Mouse (Mus musculus): ENCODE results near the gene Pcp4l1. TPM values are rescaled to one million over a fixed set of nuclear protein-coding genes. Genes with fewer than 3 reads are reported as not detected.

Gene Pcp4l1
- polyA plus RNA-seq (2015; fragmentation: Nextera tagmentation; extraction: Ambion mirVana) = 4.2 and 6.1 TPM in 2 replicates

DNA sequence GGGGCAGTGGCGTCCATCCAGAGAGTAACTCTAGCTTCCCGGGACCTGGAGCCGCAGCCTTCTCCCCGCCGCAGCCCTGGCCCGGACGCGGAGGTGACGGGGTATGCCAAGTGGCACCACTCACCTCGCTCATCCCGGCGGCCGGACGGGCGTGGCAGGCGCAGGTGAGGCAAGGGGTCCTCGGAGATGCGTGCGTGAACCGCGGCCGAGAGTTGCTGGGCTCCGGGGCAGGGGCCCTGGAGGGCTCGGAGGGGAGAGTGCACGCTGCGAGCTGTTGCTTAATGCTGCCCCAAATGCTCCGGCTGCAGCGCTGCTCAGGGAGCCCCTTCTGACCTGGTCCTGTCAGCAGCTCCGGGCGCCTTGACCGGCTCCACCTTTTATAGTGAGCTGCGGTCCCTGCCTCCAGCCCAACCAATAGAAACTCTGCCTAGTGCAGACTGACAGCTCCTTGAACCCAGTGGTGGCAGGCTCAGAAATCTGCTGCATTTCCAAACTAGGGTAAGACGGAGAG lies at the start of gene Pcp4l1:
TSS of gene Pcp4l1 (minus strand) at position 382 of the 511 bp plus-strand sequence.

DNA sequence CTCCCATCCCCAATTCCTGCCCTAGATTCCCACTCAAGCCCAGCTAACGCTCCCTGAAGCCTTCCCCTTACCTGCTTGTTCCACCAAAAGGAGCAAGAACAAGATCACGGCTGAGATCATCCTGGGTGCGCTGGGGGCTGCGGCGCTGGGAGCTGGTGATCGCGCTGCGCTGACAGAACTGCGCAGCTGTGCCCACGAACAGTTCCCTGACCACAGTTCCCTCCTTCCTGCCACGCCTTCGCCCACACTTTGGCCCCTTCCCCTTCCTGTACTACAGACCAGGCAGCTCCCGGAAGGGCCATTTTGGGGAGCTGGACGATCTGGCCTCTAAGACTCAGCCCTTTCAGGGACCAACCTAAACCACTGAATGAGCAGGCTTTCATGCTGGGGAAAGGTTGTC lies 38.1 kb upstream of the Pcp4l1 start, which contains the start of gene Fcer1g:
TSS of gene Fcer1g (minus strand) at position 240 of the 400 bp plus-strand sequence.

DNA sequence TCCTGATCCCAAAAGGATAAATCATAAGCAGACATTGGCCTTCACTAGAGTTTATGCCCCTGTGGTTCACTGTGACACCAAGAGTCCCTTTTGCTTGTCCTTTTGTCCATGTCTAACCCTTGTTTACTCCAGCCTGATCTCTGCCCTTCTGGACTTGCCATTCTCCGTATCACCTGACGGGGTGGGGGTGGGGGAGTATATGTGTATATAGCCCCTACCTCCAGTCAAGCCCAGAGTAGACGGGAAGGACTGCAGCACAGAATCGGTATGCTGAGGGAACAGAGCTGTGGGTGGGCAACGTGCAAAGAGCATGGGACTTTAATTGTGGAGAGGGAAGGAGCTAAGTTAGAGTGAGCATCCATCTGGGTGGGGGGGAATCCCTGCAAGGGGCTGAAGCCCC lies 28.8 kb upstream of the Pcp4l1 start, which contains the start of gene Apoa2:
TSS of gene Apoa2 (plus strand) at position 198 of the 400 bp plus-strand sequence.

DNA sequence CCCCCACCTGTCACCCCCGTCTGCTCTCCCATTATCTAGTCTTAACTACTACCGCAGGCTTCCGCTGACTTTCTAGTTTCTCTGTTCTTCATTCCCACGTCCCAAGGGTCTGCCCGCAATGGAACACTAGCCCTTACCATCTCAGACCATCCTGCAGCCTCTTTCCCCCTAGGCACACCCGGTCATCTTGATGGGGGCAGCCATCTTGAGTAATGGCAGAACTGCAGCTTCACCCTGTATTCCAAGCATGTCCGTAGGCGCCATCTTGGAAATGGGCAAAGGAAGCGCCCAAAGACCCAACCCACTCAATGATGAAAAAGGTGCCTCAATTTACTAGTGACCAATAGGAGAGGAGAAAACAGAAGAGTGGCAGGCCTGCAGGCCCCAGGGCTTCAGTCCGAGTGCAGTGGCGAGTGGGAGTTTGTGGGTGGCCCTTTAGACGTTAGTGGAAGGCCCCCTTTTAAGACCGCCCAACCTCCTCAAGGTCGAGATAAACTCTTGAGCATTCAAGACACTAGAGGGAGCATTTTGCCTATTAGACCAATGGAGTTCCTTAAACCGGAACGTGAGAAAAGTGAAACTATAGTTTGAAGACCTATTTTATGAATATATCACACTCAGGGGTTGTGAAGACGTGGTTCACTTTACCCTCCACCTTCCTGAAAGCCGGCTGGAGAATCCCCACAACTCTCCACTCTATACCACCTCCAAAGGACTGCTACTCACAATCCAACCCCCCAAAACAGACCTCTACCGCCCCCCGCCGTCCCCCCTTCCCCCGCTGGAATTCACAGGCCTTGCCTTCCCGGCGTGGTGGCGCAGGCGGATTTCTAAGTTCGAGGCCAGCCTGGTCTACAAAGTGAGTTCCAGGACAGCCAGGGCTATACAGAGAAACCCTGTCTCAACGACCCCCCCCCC lies 26.4 kb upstream of the Pcp4l1 start, which contains the start of gene Tomm40l:
TSS of gene Tomm40l (minus strand) at position 277 of the 918 bp plus-strand sequence.

DNA sequence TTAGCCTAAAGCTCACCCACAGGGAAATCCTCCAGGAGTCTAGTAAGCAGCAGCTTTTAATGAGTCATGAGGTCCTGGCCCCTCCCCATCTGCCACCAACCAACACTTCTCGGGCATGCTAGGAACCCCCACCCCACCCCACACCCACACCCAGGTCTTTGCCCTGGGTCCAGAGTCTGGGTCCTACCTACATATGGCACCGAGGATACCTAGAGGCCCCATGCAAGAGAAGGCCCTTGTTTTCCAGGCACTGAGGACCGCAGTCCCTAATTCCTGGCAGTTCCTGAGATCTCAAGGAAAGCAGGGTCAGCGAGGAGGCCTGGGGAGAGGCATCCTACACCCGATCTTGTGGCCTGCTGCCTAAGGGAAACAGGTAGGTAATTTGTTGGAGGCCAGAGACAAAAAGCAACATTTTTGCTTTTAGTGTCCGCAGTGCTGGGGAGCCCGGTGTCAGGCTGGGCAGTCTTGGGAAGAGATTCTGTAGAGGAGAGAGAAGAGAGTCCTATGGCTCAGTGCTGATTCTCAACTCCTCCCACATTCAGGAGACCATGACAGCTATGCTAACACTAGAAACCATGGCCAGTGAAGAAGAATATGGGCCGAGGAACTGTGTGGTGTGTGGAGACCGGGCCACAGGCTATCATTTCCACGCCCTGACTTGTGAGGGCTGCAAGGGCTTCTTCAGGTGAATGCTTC lies 17.9 kb upstream of the Pcp4l1 start, which contains the start of gene Nr1i3:
TSS of gene Nr1i3 (plus strand) at position 170 of the 696 bp plus-strand sequence.

DNA sequence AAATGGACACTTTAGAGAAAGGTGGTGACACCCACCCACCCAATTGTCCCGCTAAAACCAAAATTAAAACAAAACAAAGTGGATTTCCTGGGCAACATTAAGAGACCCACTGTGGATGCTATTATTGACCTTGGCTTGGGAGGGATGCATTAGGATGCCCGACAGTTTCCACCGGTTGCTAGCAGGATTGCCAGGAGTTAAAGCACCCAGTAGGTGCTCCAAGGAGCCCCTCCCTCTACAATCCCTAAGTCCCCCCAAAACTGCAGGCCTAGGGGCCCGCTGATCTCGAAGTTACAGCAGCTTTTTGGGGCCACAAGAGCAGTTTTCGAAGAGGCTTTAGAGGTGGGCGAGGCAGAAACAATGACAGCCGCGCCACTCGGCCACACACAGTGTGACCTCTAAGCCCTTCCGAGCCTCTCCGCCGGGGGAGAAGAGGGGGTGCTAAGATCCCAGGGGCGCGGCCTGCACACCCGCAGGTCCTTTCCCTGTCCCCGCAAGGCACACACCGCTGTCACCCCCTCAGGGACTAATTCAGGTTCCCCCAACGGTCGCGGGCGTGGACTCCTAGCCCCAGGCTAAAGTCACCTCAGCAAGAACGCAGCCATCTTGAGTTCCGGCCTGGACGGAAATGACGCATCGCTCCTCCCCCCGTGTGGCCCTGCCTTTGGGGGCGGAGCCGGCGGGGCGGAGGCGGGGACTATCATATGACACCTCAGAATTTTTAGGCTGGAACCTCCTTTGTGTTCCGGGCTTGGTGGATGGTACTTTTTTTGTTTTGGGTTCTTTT lies 45.9 kb downstream of the Pcp4l1 start, which contains the start of the genes Sdhc and Mpz:
TSS of gene Sdhc (minus strand) at position 630 of the 787 bp plus-strand sequence.
TSS of gene Mpz (plus strand) at position 738 of the 787 bp plus-strand sequence.

Other genes with a start within 250 kb of the Pcp4l1 start
- gene Fcgr2b, start 219.7 kb downstream of the Pcp4l1 start, polyA plus RNA-seq (2015; fragmentation: Nextera tagmentation; extraction: Ambion mirVana) = 8.8 and 14.5 TPM in 2 replicates
- gene Fcgr4, start 177.3 kb downstream of the Pcp4l1 start, polyA plus RNA-seq (2015; fragmentation: Nextera tagmentation; extraction: Ambion mirVana) = 10.4 and 13.2 TPM in 2 replicates
- gene Fcgr3, start 131.3 kb downstream of the Pcp4l1 start, polyA plus RNA-seq (2015; fragmentation: Nextera tagmentation; extraction: Ambion mirVana) = 54.2 and 78.2 TPM in 2 replicates
- 1.5 and 2.0 TPM in 2 replicates for gene Cfap126, start 82.3 kb downstream of the Pcp4l1 start, polyA plus RNA-seq (2015; fragmentation: Nextera tagmentation; extraction: Ambion mirVana)
- gene Sdhc, start 45.7 kb downstream of the Pcp4l1 start, polyA plus RNA-seq (2015; fragmentation: Nextera tagmentation; extraction: Ambion mirVana) = 133 and 137 TPM in 2 replicates
- 0.06 TPM in 1 of 2 replicates, not detected in the other for gene Mpz, start 45.6 kb downstream of the Pcp4l1 start, polyA plus RNA-seq (2015; fragmentation: Nextera tagmentation; extraction: Ambion mirVana)
- gene Nr1i3, start 17.7 kb upstream of the Pcp4l1 start, polyA plus RNA-seq (2015; fragmentation: Nextera tagmentation; extraction: Ambion mirVana) = 0.04 and 0.23 TPM in 2 replicates
- gene Tomm40l, start 26.2 kb upstream of the Pcp4l1 start, polyA plus RNA-seq (2015; fragmentation: Nextera tagmentation; extraction: Ambion mirVana) = 13.0 and 14.5 TPM in 2 replicates
- gene Apoa2, start 28.8 kb upstream of the Pcp4l1 start, polyA plus RNA-seq (2015; fragmentation: Nextera tagmentation; extraction: Ambion mirVana) = 5.4 and 10.5 TPM in 2 replicates
- 259 and 395 TPM in 2 replicates for gene Fcer1g, start 38.1 kb upstream of the Pcp4l1 start, polyA plus RNA-seq (2015; fragmentation: Nextera tagmentation; extraction: Ambion mirVana)
- 2.1 and 3.0 TPM in 2 replicates for gene Adamts4, start 54.2 kb upstream of the Pcp4l1 start, polyA plus RNA-seq (2015; fragmentation: Nextera tagmentation; extraction: Ambion mirVana)
- 120 and 129 TPM in 2 replicates for gene Ndufs2, start 55.1 kb upstream of the Pcp4l1 start, polyA plus RNA-seq (2015; fragmentation: Nextera tagmentation; extraction: Ambion mirVana)
- 39.0 and 44.1 TPM in 2 replicates for gene B4galt3, start 74.1 kb upstream of the Pcp4l1 start, polyA plus RNA-seq (2015; fragmentation: Nextera tagmentation; extraction: Ambion mirVana)
- 146 and 167 TPM in 2 replicates for gene Ppox, start 84.9 kb upstream of the Pcp4l1 start, polyA plus RNA-seq (2015; fragmentation: Nextera tagmentation; extraction: Ambion mirVana)
- 34.0 and 36.2 TPM in 2 replicates for gene Usp21, start 91.7 kb upstream of the Pcp4l1 start, polyA plus RNA-seq (2015; fragmentation: Nextera tagmentation; extraction: Ambion mirVana)
- gene Ufc1, start 98.8 kb upstream of the Pcp4l1 start, polyA plus RNA-seq (2015; fragmentation: Nextera tagmentation; extraction: Ambion mirVana) = 62.2 and 65.2 TPM in 2 replicates
- gene Dedd, start 132.9 kb upstream of the Pcp4l1 start, polyA plus RNA-seq (2015; fragmentation: Nextera tagmentation; extraction: Ambion mirVana) = 21.7 and 22.4 TPM in 2 replicates
- gene Nit1, start 149.4 kb upstream of the Pcp4l1 start, polyA plus RNA-seq (2015; fragmentation: Nextera tagmentation; extraction: Ambion mirVana) = 17.3 and 21.0 TPM in 2 replicates
- 63.8 and 71.4 TPM in 2 replicates for gene Pfdn2, start 149.4 kb upstream of the Pcp4l1 start, polyA plus RNA-seq (2015; fragmentation: Nextera tagmentation; extraction: Ambion mirVana)
- gene Klhdc9, start 164.5 kb upstream of the Pcp4l1 start, polyA plus RNA-seq (2015; fragmentation: Nextera tagmentation; extraction: Ambion mirVana) = 0.49 and 0.56 TPM in 2 replicates
- gene Nectin4, start 173.8 kb upstream of the Pcp4l1 start, polyA plus RNA-seq (2015; fragmentation: Nextera tagmentation; extraction: Ambion mirVana) = 0.30 and 0.41 TPM in 2 replicates
- gene Arhgap30, start 192.7 kb upstream of the Pcp4l1 start, polyA plus RNA-seq (2015; fragmentation: Nextera tagmentation; extraction: Ambion mirVana) = 14.1 and 20.7 TPM in 2 replicates
- 36.7 and 42.8 TPM in 2 replicates for gene Usf1, start 215.0 kb upstream of the Pcp4l1 start, polyA plus RNA-seq (2015; fragmentation: Nextera tagmentation; extraction: Ambion mirVana)
- gene Tstd1, start 222.6 kb upstream of the Pcp4l1 start, polyA plus RNA-seq (2015; fragmentation: Nextera tagmentation; extraction: Ambion mirVana) = 2.8 and 4.4 TPM in 2 replicates
- gene F11r, start 241.3 kb upstream of the Pcp4l1 start, polyA plus RNA-seq (2015; fragmentation: Nextera tagmentation; extraction: Ambion mirVana) = 24.5 and 31.5 TPM in 2 replicates